Mouse (Mus musculus): ENCODE measurements at regions not wholly inside any gene's neighbourhood (a gene's known extent, or its start where the extent isn't known, plus 50 kb on each side); places are given as distances from the start of the nearest gene placed in this dataset.

DNA sequence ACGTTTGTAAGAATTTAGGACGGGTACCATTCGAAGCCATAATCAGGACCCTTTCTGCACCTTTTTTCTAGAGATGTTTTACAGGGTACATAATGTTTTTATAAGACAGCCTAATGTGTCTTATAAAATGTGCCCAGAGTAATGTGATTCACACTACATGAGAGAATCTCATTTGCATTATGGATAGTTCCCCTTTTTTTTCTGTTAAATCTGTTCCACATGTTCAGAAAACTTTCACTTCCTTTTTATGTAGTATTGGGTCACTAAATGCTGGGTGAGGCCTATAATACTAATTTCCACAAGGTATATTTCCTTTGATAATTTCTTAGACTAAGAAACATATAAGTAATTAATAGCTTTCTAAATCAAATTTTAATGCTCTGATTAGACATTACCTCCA, 822.7 kb downstream of the Dnah5 start:
- Histone ChIP-seq H3K27me3 (ENCODE audit: control insufficient read depth, insufficient read depth, low read length, poor library complexity, severe bottlenecking) (no peaks in the 10 kb centered on the region), H3K36me3 (ENCODE audit: control insufficient read depth, insufficient read depth, low read length, poor library complexity, severe bottlenecking) (no peaks in the 10 kb centered on the region)
- peak; percentile 48 for DNase-seq (ENCODE audit: low read depth, low spot score)

DNA sequence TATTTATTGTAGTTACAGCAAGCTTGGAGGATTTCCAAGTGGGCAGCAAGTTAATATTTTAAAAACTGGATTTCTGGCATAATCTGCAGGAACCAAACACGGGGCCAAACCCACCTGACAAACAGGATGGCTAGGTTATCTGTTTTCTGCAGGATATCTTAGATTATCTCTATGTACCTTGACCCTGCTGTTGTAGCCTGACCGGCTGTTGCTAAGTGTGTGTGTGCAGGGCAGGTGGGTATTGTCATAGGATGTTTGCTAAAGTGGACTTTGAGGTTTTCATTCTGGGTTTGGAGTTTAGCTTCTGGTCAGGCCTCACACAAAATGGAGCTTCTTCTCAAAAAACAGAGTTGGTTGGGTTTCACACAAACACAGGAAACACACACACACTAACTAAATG, 835.4 kb downstream of the Dnah5 start:
- Histone ChIP-seq H3K27me3 (ENCODE audit: control insufficient read depth, insufficient read depth, low read length, poor library complexity, severe bottlenecking) (no peaks in the 10 kb centered on the region), H3K36me3 (ENCODE audit: control insufficient read depth, insufficient read depth, low read length, poor library complexity, severe bottlenecking) (no peaks in the 10 kb centered on the region)
- no peak for DNase-seq (ENCODE audit: low read depth, low spot score)

GRCm38 (mm10) chr15:29051166-29051565, 847.6 kb downstream of the Dnah5 start:
- Histone ChIP-seq H3K27me3 (ENCODE audit: control insufficient read depth, insufficient read depth, low read length, poor library complexity, severe bottlenecking) (no peaks in the 10 kb centered on the region), H3K36me3 (ENCODE audit: control insufficient read depth, insufficient read depth, low read length, poor library complexity, severe bottlenecking) (no peaks in the 10 kb centered on the region)
- no peak for DNase-seq (ENCODE audit: low read depth, low spot score)

DNA sequence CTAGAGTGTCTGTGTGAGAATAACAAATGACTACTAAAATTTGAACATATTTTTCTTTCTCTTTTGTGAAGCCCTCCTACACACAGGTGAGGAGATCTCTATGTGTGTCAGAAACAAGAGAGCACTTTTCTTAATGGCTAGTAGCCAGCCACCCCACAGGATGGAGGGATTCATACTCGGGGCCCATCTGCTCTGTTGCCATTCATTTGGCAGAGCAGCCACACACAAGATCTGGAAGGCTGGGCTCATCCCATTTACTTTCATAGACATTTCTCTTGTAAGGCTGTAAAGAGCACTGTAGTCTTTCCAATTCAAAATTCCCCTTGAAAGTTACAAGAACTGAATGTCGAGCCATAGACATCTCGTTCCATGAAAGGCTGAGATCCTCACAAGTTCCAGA, 848.2 kb downstream of the Dnah5 start:
- DNase-seq (ENCODE audit: low read depth, low spot score), result no peak
- no peaks in the 10 kb centered on the region for H3K36me3 ChIP-seq (ENCODE audit: control insufficient read depth, insufficient read depth, low read length, poor library complexity, severe bottlenecking)
- H3K27me3 ChIP-seq (ENCODE audit: control insufficient read depth, insufficient read depth, low read length, poor library complexity, severe bottlenecking), result no peaks in the 10 kb centered on the region

- no peak for DNase-seq (ENCODE audit: low read depth, low spot score)
- Histone ChIP-seq H3K36me3 (ENCODE audit: control insufficient read depth, insufficient read depth, low read length, poor library complexity, severe bottlenecking) (no peaks in the 10 kb centered on the region), H3K27me3 (ENCODE audit: control insufficient read depth, insufficient read depth, low read length, poor library complexity, severe bottlenecking) (no peaks in the 10 kb centered on the region)
Observed at GRCm38 (mm10) chr15:29061016-29061415, 857.5 kb downstream of the Dnah5 start.

DNA sequence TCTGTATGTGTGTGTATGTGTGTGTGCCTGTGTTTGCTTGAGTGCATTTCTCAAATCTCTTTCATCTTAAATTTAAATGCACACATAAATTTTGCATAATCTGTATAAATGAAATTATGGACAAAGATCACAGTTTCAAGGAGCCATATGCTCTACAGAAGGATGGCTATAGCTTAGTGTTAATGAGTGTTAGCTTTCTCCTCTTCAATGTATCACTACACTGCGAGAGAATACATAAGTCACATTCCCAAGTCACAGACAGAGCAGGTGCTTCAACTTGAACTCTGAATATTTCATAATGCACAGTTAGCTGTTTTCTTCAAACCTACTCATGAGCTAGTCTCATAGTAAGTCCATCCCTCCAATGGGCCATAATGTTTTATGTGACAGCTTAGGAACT, 865.5 kb downstream of the Dnah5 start:
- Histone ChIP-seq H3K27me3 (ENCODE audit: control insufficient read depth, insufficient read depth, low read length, poor library complexity, severe bottlenecking) (no peaks in the 10 kb centered on the region), H3K36me3 (ENCODE audit: control insufficient read depth, insufficient read depth, low read length, poor library complexity, severe bottlenecking) (no peaks in the 10 kb centered on the region)
- no peak for DNase-seq (ENCODE audit: low read depth, low spot score)

DNA sequence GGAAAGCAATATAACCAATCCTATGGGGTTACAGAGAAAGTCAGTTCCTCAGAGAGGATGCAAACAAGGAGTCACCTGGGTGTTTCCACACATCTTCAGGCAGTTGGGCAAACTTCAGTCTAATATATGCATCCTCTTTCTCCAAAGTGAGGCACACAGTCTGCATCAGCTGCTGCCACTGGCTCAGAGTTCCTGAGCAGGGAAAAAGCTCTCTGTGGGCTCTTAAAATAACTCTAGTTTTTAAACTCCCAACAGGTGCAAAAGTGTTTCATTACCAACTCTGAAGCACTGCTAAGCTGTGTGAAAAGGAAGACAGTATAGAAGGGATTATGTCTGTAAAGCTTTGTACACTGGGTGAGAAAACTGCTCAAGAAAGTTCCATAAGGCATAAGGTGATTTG, 874.2 kb downstream of the Dnah5 start:
- DNase-seq (ENCODE audit: low read depth, low spot score), result no peak
- Histone ChIP-seq H3K27me3 (ENCODE audit: control insufficient read depth, insufficient read depth, low read length, poor library complexity, severe bottlenecking) (no peaks in the 10 kb centered on the region), H3K36me3 (ENCODE audit: control insufficient read depth, insufficient read depth, low read length, poor library complexity, severe bottlenecking) (no peaks in the 10 kb centered on the region)

DNA sequence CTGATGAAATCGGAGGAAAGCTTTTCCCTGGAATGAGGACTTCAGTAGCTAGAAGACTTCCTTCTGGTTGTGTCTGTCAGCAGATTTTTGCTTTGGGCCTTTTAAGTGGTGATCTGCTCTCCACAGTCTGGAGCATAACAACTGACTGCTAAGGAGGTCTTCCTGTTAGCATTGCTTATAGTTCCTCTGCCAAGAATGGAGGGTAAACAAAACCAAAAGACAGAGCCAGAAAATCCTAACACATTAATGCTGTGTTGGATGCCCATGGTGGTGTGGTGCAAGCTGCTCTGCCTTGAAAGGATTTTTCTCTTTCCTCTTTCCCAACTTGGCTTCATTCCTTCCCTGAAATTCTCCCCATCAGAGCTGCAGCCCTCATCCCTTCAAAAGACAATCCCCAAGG, 901.0 kb downstream of the Dnah5 start:
- Histone ChIP-seq H3K36me3 (ENCODE audit: control insufficient read depth, insufficient read depth, low read length, poor library complexity, severe bottlenecking) (no peaks in the 10 kb centered on the region), H3K27me3 (ENCODE audit: control insufficient read depth, insufficient read depth, low read length, poor library complexity, severe bottlenecking) (no peaks in the 10 kb centered on the region)
- no peak for DNase-seq (ENCODE audit: low read depth, low spot score)

- Histone ChIP-seq H3K27me3 (ENCODE audit: control insufficient read depth, insufficient read depth, low read length, poor library complexity, severe bottlenecking) (no peaks in the 10 kb centered on the region), H3K36me3 (ENCODE audit: control insufficient read depth, insufficient read depth, low read length, poor library complexity, severe bottlenecking) (no peaks in the 10 kb centered on the region)
- no peak for DNase-seq (ENCODE audit: low read depth, low spot score)
Observed at GRCm38 (mm10) chr15:29146631-29147030, 943.1 kb downstream of the Dnah5 start.

Data from splenic B cell, adult 2 months (primary cell).